Mouse (Mus musculus) layer of hippocampus, postnatal 25 days (tissue): ENCODE data around the gene Fbxo7. TPM values are rescaled to one million over a fixed set of nuclear protein-coding genes. Genes with fewer than 3 reads are reported as not detected.

Experiments used
- DNase-seq, 2 experiments: peaks; one replicate each; pipeline ENCODE4 v3.0.0; 2022; ENCODE audit warnings: mixed read lengths in 2 of 2, low spot score in 1 of 2; ENCODE audit errors: extremely low spot score in 1 of 2
- total RNA-seq, 2 experiments: library from RNA; stranded (reverse); gene quantifications; 2 replicates each; pipeline ENCODE4 v1.2.3; 2021

Fbxo7 gene
- total RNA-seq, 2 experiments from 2014 or later = 22.1 to 24.0 TPM

GRCm38 (mm10) chr10:86034007-86034728 is 12.4 kb downstream of the Fbxo7 start:
- no peak for DNase-seq

GRCm38 (mm10) chr10:86043651-86044050 is 21.9 kb downstream of the Fbxo7 start:
- DNase-seq = no peak

DNA sequence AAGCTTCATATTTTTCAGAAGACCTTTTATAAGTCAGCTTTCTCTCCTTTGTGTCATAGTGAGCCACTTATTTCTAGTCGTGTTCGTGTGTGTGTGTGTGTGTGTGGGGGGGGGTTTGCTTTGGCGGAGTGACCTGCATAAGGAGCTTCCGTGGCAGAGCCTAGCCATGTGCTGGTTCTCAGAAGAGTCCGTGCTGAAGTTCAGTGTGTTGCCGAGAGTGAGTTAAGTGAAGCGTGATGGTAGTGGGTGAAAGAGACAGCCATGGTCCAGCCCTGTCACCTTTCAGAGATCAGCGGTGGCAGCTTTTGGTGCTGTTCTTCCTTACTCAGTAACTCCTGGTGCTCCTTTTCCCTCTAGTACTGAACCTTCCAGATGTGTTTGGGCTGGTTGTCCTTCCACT is 22.3 kb downstream of the Fbxo7 start:
- no peak for DNase-seq

DNA sequence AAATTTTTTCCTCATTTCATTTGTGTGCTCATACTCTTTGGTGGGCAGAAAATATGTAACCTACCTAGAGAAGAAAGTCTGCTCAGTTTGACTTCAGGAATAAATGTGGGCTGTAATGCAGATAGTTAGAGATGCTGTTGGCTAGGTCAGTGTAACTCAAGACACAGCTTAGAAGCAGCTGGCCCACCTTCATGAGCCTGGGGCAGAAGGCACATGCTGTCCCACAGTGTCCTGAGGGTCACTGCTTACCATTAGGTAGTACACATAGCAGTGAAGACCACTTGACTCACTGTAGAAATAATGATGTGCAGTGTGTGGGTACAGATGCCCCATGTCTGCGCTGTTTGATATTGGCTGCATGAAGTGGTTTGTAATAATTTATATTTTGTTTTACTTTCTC is 24.6 kb downstream of the Fbxo7 start:
- DNase-seq = no peak

GRCm38 (mm10) chr10:86047786-86048185 is 26.0 kb downstream of the Fbxo7 start:
- DNase-seq = no peak

GRCm38 (mm10) chr10:86050522-86050921 is 28.8 kb downstream of the Fbxo7 start:
- no peak for DNase-seq

GRCm38 (mm10) chr10:86052818-86053522 is 31.2 kb downstream of the Fbxo7 start:
- DNase-seq = no peak

GRCm38 (mm10) chr10:86056297-86056903 is 34.6 kb downstream of the Fbxo7 start:
- no peak for DNase-seq

- no peak for DNase-seq
Measured at GRCm38 (mm10) chr10:86057286-86057685, 35.5 kb downstream of the Fbxo7 start.

- no peak for DNase-seq
Measured at GRCm38 (mm10) chr10:86057712-86058111, 35.9 kb downstream of the Fbxo7 start.

GRCm38 (mm10) chr10:86060267-86060666 is 38.5 kb downstream of the Fbxo7 start:
- no peak for DNase-seq

DNA sequence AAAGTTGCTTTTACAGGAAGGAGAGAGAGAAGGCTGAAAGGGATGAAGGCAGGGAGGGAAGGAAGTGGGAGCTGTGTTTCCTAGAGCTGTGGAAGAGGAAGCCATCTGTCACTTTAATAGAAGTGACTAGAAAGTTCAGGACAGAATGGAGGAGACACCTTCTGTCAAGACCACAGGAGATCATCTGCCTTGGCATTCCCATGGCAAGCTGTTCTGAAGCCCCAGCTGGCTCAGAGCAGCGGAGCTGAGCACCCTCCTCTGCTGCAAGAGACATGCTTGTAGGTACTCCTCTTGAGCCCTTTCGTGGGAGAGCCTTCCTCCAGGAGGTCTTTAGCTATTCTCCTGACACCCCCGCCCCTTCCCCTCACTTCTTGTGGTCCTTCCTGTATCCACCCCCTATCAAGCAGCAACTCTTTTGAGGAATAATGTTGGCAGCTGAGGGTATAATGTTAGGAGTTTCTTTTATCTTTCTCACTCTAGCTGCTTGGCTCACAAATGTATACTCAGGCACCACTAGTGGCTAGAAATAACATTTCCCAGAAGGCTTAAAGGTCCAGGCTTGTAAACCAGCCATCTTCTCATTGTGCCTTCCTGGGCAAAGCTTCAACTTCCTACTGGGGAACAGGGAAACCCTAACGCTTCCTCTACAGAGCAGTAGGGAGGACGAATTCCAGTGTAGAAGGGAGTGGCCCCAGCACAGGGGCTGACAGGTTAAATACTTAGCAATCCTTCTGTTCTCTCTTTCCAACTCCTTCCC is 40.7 kb downstream of the Fbxo7 start:
- no peak for DNase-seq

DNA sequence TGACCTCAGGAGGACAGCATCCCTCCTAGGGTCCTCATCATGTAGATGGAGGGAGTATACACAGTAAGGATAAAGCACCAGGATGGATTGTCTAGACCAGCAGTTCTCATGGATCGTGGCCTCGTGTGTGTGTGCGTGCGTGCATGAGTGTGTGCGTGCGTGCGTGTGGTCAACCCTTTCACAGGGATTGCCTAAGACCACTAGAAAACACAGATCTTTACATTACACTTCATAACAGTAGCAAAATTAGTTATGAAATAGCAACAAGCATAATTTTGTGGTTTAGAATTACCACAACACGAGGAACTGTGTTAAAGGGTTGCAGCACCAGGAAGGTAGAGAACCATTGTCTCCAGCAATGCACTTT is 41.2 kb downstream of the Fbxo7 start:
- DNase-seq = no peak

GRCm38 (mm10) chr10:86064937-86065336 is 43.2 kb downstream of the Fbxo7 start:
- DNase-seq = peak; percentile 51 to 52

DNA sequence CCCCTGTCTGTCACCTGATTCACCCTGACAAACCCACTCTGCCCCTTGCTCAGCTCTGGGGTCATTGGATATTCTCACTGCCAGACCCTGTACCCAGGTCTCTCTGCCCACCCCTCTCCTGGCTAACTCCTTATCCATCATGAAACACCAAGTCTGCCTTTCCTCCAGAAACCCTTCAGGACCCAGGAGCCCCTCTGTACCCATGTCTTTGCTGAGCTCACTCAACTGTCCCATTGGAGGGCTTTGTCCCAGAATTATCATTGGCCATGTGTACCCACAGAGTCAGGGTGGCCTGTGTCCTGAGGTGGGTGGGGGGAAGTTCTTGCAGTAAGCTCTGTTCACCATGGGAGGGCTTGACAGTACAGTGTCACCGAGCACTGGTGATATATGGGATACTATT is 43.9 kb downstream of the Fbxo7 start:
- no peak for DNase-seq

GRCm38 (mm10) chr10:86066651-86067050 is 44.9 kb downstream of the Fbxo7 start:
- no peak for DNase-seq

GRCm38 (mm10) chr10:86067911-86068310 is 46.1 kb downstream of the Fbxo7 start:
- DNase-seq = no peak

- DNase-seq = no peak
Measured at GRCm38 (mm10) chr10:86069341-86069740, 47.6 kb downstream of the Fbxo7 start.

GRCm38 (mm10) chr10:86070751-86071150 is 49.0 kb downstream of the Fbxo7 start:
- DNase-seq = no peak

GRCm38 (mm10) chr10:86074134-86074533 is 52.4 kb downstream of the Fbxo7 start:
- no peak for DNase-seq
